Mouse (Mus musculus): Measurements from ENCODE around the gene Rnf24.

DNA sequence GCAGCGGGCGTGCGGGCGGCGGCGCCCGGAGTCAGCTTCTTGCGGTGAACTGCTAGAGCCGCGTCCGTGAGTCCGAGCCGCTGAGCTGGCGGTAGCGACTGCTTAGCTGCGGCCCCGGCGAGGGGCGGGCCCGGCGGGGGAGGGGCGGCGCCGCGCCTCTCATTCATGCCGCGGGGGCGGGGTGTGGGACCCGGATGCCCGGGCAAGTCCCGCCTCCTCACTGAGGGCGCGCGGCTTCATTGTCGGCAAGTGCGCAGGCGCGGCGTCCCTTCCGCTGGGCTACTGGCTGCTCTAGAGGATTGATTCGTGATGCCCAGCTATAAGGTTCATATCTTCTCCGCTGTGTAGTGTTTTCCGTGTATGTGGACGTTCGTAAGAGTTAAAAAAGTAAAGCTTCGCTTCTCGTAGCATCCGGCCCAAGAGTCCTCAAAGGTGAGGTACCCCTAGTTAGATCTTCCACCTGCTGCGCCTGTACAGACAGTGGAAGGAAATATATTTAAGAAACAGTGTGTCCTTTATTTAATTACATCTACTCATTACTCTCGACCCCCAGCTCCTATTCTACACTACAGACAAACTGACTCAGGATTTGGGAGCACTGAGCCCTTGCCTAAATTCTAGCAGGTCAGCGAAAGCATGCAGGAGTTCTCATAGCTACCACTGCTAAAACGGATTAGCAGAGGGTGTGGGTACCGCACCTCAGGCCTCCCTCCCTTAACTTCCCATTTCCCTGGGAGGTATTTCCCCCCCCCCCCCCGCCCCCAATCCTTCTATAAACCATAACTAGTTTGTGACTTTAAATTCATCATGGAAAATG lies at the start of gene Rnf24:
- no peak for TF ChIP-seq GATA1 (IDR thresholded peaks at IDR 0.05; ENCODE audit: low read length)
- no peak for TF ChIP-seq TAL1 (IDR thresholded peaks at IDR 0.05; ENCODE audit: low read length)
